Mouse (Mus musculus): ENCODE results near the gene Cep128.

DNA sequence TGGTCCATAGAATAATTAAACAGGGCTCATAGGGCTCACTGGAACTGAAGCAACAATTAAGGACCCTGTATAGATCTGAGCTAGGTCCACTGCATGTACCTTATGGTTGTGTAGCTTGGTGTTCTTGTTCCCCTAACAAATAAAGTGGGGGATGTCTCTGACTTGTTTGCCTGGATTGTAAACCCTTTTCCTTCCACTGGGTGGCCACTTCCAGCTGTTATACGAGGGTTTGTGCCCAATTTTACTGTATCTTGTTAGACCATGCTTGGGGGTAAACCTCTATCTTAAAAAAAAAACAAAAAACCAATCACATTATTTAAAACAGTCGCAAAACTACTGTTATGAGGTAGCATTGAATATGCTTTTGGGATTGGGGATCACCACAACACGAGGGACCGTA is 402.2 kb downstream of the Cep128 start:
- TF ChIP-seq CTCF (IDR thresholded peaks at IDR 0.05; ENCODE audit: control insufficient read depth, insufficient read depth, insufficient read length) (no peak), FOSL1 (IDR thresholded peaks at IDR 0.05; ENCODE audit: insufficient read depth, low read length, poor library complexity, severe bottlenecking) (no peak), MAX (IDR thresholded peaks at IDR 0.05) (no peak)
